Mouse (Mus musculus): ENCODE measurements around the gene Creb3l1. TPM values are rescaled to one million over a fixed set of nuclear protein-coding genes. Genes with fewer than 3 reads are reported as not detected.

Creb3l1 gene
- polyA plus RNA-seq, 1 experiment from 2014 or later = 2.1 TPM

- ATAC-seq (ENCODE audit: low FRiP score) (no peak), DNase-seq (ENCODE audit: low spot score, missing footprints) (no peak)
- Histone ChIP-seq H3K4me2 (no peak overlapping the region), H3K4me1 (ENCODE audit: control insufficient read depth, insufficient read depth, low read length) (no peaks in the 10 kb centered on the region), H3K36me3 (ENCODE audit: control insufficient read depth, insufficient read depth, low read length) (no peaks in the 10 kb centered on the region), H3K9ac (ENCODE audit: low read length) (no peak overlapping the region), H3K27me3 (ENCODE audit: control insufficient read depth, insufficient read depth, low read length) (0 out of 2 replicates have a peak, but pooled peaks cover 1% of the 10 kb centered on the region), H3K4me3 (ENCODE audit: low read depth, low read length) (no peak overlapping the region), H3K9me3 (ENCODE audit: control insufficient read depth, low read length) (no peaks in the 10 kb centered on the region), H3K27ac (ENCODE audit: low read depth, low read length) (no peak overlapping the region)
- WGBS = 76% methylated on average over 9 of the region's 9 CpGs
These were observed 23.9 kb upstream of the Creb3l1 start for GRCm38 (mm10) chr2:92048034-92048690.

DNA sequence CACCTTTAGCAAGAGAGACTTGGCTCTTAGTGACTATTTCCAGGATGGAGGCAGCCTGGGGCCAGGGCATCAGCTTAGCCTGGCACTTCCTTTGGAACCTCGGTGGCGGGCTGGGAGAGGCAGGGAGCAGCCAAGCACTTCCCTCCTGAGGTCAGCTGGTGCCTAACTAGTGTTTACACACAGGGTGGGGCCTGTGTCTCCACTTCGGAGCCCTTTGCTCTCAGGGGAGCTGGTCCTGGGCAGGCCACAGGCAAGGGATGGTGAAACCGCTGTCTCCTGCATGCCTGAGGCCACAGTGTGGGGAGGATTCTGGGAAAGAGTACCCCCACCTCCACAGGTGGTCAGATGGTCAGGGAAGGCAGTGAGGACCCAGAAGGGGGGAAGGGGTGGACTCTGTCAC is 23.3 kb upstream of the Creb3l1 start:
- Histone ChIP-seq H3K4me3 (ENCODE audit: low read depth, low read length) (no peak overlapping the region), H3K9ac (ENCODE audit: low read length) (no peak overlapping the region), H3K36me3 (ENCODE audit: control insufficient read depth, insufficient read depth, low read length) (no peaks in the 10 kb centered on the region), H3K27ac (ENCODE audit: low read depth, low read length) (no peak overlapping the region), H3K4me2 (no peak overlapping the region), H3K4me1 (ENCODE audit: control insufficient read depth, insufficient read depth, low read length) (no peaks in the 10 kb centered on the region), H3K9me3 (ENCODE audit: control insufficient read depth, low read length) (no peaks in the 10 kb centered on the region), H3K27me3 (ENCODE audit: control insufficient read depth, insufficient read depth, low read length) (no peaks in the 10 kb centered on the region)
- 29% methylated on average over 4 of the region's 4 CpGs for WGBS
- DNase-seq (ENCODE audit: low spot score, missing footprints) (no peak), ATAC-seq (ENCODE audit: low FRiP score) (no peak)

DNA sequence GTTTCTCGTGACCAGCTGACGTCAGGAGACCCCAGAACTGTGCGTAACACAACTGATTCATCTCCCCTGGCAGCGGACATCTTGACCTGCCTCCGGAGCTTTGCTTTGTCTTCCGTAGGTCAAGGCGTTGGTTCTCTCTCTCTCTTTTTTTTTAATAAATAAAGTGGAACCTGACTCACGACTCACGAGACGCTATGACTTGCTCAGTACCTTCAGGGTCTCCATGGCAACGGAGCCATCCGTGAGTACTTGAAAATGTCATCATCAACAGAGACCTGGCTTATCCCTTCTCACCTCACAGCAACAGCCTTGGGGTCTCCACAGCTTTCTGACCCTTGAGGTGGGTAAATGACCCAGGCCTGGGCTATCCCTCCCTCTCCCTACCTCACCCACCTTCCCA is 19.0 kb upstream of the Creb3l1 start:
- Histone ChIP-seq H3K4me1 (ENCODE audit: control insufficient read depth, insufficient read depth, low read length) (no peaks in the 10 kb centered on the region), H3K4me3 (ENCODE audit: low read depth, low read length) (no peak overlapping the region), H3K27ac (ENCODE audit: low read depth, low read length) (no peak overlapping the region), H3K27me3 (ENCODE audit: control insufficient read depth, insufficient read depth, low read length) (no peaks in the 10 kb centered on the region), H3K9me3 (ENCODE audit: control insufficient read depth, low read length) (no peaks in the 10 kb centered on the region), H3K4me2 (no peak overlapping the region), H3K9ac (ENCODE audit: low read length) (no peak overlapping the region), H3K36me3 (ENCODE audit: control insufficient read depth, insufficient read depth, low read length) (no peaks in the 10 kb centered on the region)
- ATAC-seq (ENCODE audit: low FRiP score) (no peak), DNase-seq (ENCODE audit: low spot score, missing footprints) (no peak)
- WGBS = 84% methylated on average over 12 of the region's 12 CpGs

DNA sequence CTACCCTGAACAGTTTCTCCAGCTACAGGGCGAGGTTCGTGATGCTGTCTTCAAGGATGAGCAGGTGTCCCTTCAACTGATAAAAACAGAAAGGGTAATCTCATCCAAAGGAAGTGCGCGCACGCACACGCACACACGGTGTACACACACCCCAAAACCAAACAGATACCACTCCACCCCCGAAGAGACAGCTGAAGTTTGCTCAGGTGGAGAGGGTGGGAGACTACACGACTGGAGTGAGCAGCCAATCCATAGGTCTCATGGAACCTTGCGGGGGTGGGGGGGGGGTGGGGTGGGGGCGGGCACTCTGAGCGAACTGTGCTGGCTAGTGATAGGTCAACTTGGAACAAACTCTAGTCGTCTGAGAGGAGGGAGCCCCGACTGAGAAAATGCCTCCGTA is 17.2 kb upstream of the Creb3l1 start:
- WGBS = 81% methylated on average over 15 of the region's 15 CpGs
- no peak for DNase-seq (ENCODE audit: low spot score, missing footprints)

DNA sequence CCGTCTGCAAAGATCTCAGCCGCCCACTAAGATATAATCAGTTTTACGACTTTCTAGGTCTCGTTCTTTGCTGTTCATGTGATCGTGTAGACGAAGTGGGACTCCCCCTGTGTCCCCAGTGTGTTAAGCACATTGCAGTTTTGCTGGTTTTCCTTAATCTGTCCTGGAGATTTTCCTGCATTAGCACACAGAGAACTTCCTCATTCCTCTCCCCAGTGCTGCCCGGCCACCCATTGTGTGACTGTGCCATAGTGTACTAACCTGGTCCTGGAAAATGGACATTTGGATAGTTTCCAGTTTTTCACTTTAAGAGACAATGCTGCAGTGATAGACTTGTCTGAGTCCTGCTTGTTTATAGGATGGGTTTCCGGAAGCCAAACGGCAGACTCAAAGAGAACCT is 10.0 kb upstream of the Creb3l1 start:
- Histone ChIP-seq H3K27ac (ENCODE audit: low read depth, low read length) (no peak overlapping the region), H3K4me1 (ENCODE audit: control insufficient read depth, insufficient read depth, low read length) (no peaks in the 10 kb centered on the region), H3K9ac (ENCODE audit: low read length) (no peak overlapping the region), H3K36me3 (ENCODE audit: control insufficient read depth, insufficient read depth, low read length) (no peaks in the 10 kb centered on the region), H3K9me3 (ENCODE audit: control insufficient read depth, low read length) (no peaks in the 10 kb centered on the region), H3K4me3 (ENCODE audit: low read depth, low read length) (no peak overlapping the region), H3K4me2 (no peak overlapping the region), H3K27me3 (ENCODE audit: control insufficient read depth, insufficient read depth, low read length) (no peaks in the 10 kb centered on the region)
- no peak for DNase-seq (ENCODE audit: low spot score, missing footprints)
- no peak for ATAC-seq (ENCODE audit: low FRiP score)
- WGBS = 87% methylated on average over 9 of the region's 9 CpGs

More for the DNA sequence above, 17.2 kb upstream of the Creb3l1 start:
- no peak for ATAC-seq (ENCODE audit: low FRiP score)
- H3K9me3 ChIP-seq (ENCODE audit: control insufficient read depth, low read length) = no peaks in the 10 kb centered on the region
- H3K36me3 ChIP-seq (ENCODE audit: control insufficient read depth, insufficient read depth, low read length) = no peaks in the 10 kb centered on the region
- H3K27me3 ChIP-seq (ENCODE audit: control insufficient read depth, insufficient read depth, low read length) = no peaks in the 10 kb centered on the region
- H3K4me2 ChIP-seq = no peak overlapping the region
- H3K4me1 ChIP-seq (ENCODE audit: control insufficient read depth, insufficient read depth, low read length) = no peaks in the 10 kb centered on the region
- no peak overlapping the region for H3K27ac ChIP-seq (ENCODE audit: low read depth, low read length)
- no peak overlapping the region for H3K9ac ChIP-seq (ENCODE audit: low read length)
- H3K4me3 ChIP-seq (ENCODE audit: low read depth, low read length) = no peak overlapping the region

DNA sequence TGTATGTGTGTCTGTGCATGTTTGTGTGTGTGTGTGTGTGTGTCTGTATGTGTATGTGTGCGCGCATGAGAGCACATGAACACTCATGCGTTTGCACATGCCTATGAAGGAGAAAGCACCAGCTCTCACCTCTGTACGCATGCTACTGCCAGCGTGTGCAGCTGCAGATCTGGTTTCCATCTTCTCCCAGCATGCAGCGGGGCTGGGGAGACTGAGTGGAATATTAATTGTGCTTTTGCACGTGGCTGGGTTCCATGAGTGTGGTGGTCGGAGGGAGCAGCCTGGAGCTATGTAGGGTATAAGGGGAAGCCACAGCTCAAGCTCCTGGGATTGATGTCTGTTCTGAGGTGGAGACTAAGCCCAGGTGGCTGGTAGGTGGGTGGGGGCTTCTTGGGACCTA is 6.3 kb upstream of the Creb3l1 start:
- Histone ChIP-seq H3K27me3 (ENCODE audit: control insufficient read depth, insufficient read depth, low read length) (no peaks in the 10 kb centered on the region; the same call in 1 of the 2 replicates), H3K36me3 (ENCODE audit: control insufficient read depth, insufficient read depth, low read length) (no peaks in the 10 kb centered on the region), H3K9ac (ENCODE audit: low read length) (no peak overlapping the region), H3K4me3 (ENCODE audit: low read depth, low read length) (no peak overlapping the region), H3K4me1 (ENCODE audit: control insufficient read depth, insufficient read depth, low read length) (no peaks in the 10 kb centered on the region), H3K9me3 (ENCODE audit: control insufficient read depth, low read length) (no peaks in the 10 kb centered on the region), H3K27ac (ENCODE audit: low read depth, low read length) (no peak overlapping the region), H3K4me2 (no peak overlapping the region)
- no peak for ATAC-seq (ENCODE audit: low FRiP score)
- WGBS = 83% methylated on average over 8 of the region's 8 CpGs
- no peak for DNase-seq (ENCODE audit: low spot score, missing footprints)

GRCm38 (mm10) chr2:92029387-92030133 is 5.3 kb upstream of the Creb3l1 start:
- no peak overlapping the region for H3K9ac ChIP-seq (ENCODE audit: low read length)
- no peak overlapping the region for H3K4me3 ChIP-seq (ENCODE audit: low read depth, low read length)
- H3K36me3 ChIP-seq (ENCODE audit: control insufficient read depth, insufficient read depth, low read length) = no peaks in the 10 kb centered on the region
- no peak overlapping the region for H3K4me2 ChIP-seq
- H3K9me3 ChIP-seq (ENCODE audit: control insufficient read depth, low read length) = no peaks in the 10 kb centered on the region
- WGBS = 74% methylated on average over 10 of the region's 10 CpGs
- no peaks in the 10 kb centered on the region; the same call in 1 of the 2 replicates for H3K27me3 ChIP-seq (ENCODE audit: control insufficient read depth, insufficient read depth, low read length)
- H3K27ac ChIP-seq (ENCODE audit: low read depth, low read length) = no peak overlapping the region
- ATAC-seq (ENCODE audit: low FRiP score) (no peak), DNase-seq (ENCODE audit: low spot score, missing footprints) (no peak)
- H3K4me1 ChIP-seq (ENCODE audit: control insufficient read depth, insufficient read depth, low read length) = no peaks in the 10 kb centered on the region; the same call in 1 of the 2 replicates

DNA sequence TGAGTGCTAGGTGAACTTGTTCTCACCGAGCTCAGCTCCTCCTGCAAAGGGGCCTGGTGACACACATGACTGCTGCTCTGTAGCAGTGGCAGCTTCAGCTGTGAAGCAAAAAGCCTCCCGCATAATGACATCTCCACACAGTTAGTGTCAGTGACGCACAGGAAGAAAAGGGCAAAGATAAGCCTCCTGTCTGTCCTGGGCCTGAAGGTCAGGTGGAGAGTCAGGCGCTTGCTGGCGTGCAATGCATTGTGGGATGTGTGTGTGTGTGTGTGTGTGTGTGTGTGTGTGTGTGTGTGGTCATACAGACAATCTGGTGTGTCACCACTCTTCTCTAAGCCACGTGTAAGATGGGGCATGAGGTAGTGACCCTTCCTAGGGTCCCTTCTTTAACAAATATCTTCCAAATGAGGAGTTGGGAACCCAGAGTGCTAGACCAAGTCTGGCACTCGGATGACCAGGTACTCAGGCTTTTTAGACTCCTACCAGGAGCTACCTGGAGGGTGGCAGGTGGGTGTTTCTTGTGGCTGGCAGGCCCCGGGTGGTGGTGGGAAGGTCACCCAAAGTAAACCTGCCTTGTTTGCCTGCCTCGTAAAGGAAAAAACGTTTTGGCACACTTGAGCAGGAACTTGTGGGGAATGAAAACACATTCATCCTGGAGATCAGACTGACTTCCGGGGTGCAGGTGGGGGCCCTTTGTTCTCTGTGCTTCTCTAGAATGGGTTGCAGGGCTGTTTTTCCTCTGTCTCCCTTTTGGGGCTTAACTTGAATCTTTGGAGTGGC is 3.7 kb upstream of the Creb3l1 start:
- Histone ChIP-seq H3K4me2 (no peak overlapping the region), H3K4me1 (ENCODE audit: control insufficient read depth, insufficient read depth, low read length) (no peaks in the 10 kb centered on the region; the same call in 1 of the 2 replicates), H3K27me3 (ENCODE audit: control insufficient read depth, insufficient read depth, low read length) (peaks cover 13% of the 10 kb centered on the region), H3K9me3 (ENCODE audit: control insufficient read depth, low read length) (no peaks in the 10 kb centered on the region), H3K36me3 (ENCODE audit: control insufficient read depth, insufficient read depth, low read length) (no peaks in the 10 kb centered on the region), H3K27ac (ENCODE audit: low read depth, low read length) (no peak overlapping the region), H3K9ac (ENCODE audit: low read length) (no peak overlapping the region), H3K4me3 (ENCODE audit: low read depth, low read length) (no peak overlapping the region)
- ATAC-seq (ENCODE audit: low FRiP score) (no peak), DNase-seq (ENCODE audit: low spot score, missing footprints) (no peak)
- WGBS = 58% methylated on average over 11 of the region's 11 CpGs

GRCm38 (mm10) chr2:92025966-92026365 is 1.7 kb upstream of the Creb3l1 start:
- no peak for ATAC-seq (ENCODE audit: low FRiP score)
- H3K27me3 ChIP-seq (ENCODE audit: control insufficient read depth, insufficient read depth, low read length) = peaks cover 18% of the 10 kb centered on the region
- no peak overlapping the region for H3K27ac ChIP-seq (ENCODE audit: low read depth, low read length)
- H3K4me1 ChIP-seq (ENCODE audit: control insufficient read depth, insufficient read depth, low read length) = no peaks in the 10 kb centered on the region; the same call in 1 of the 2 replicates
- no peaks in the 10 kb centered on the region for H3K9me3 ChIP-seq (ENCODE audit: control insufficient read depth, low read length)
- WGBS = 78% methylated on average over 6 of the region's 6 CpGs
- DNase-seq (ENCODE audit: low spot score, missing footprints) = no peak
- no peak overlapping the region for H3K9ac ChIP-seq (ENCODE audit: low read length)
- no peak overlapping the region for H3K4me2 ChIP-seq
- no peak overlapping the region for H3K4me3 ChIP-seq (ENCODE audit: low read depth, low read length)
- H3K36me3 ChIP-seq (ENCODE audit: control insufficient read depth, insufficient read depth, low read length) = no peaks in the 10 kb centered on the region

Data from midbrain, embryonic 11.5 days (tissue).